Mouse (Mus musculus) hindbrain, embryonic 14.5 days (tissue): ENCODE measurements around the gene Rgs4. TPM values are rescaled to one million over a fixed set of nuclear protein-coding genes. Genes with fewer than 3 reads are reported as not detected.

ENCODE experiments used
- ATAC-seq: fragments of 200-750 bp; cut with Nextera tagmentation; 2 replicates; pipeline ENCODE4 v1.8.0; 2017; ENCODE audit warnings: moderate number of reproducible peaks, mild to moderate bottlenecking, moderate TSS enrichment, moderate library complexity; ENCODE audit not compliant: low FRiP score
- DNase-seq: peaks from one replicate; pipeline ENCODE4 v3.0.0-alpha.2; 2015; ENCODE audit warnings: low spot score
- H3K27ac ChIP-seq: fragments of 300-500 bp; sonication (generic); 2 replicates; pipeline ENCODE4 v1.5.1; 2014; ENCODE audit warnings: mild to moderate bottlenecking, moderate library complexity
- H3K27me3 ChIP-seq: fragments of 300-500 bp; sonication (generic); 2 replicates; pipeline ENCODE4 v1.6.1; 2014; ENCODE audit warnings: mild to moderate bottlenecking, low read length, mixed read lengths; ENCODE audit not compliant: control insufficient read depth, insufficient read depth
- H3K36me3 ChIP-seq: fragments of 300-500 bp; sonication (generic); replicated peaks from 2 replicates; pipeline ENCODE4 v1.6.1; 2014; ENCODE audit not compliant: control insufficient read depth, insufficient read depth
- H3K4me1 ChIP-seq: fragments of 300-500 bp; sonication (generic); replicated peaks from 2 replicates; pipeline ENCODE4 v1.6.1; 2014; ENCODE audit warnings: antibody characterized with exemption, low read length, mixed read lengths; ENCODE audit not compliant: control insufficient read depth, insufficient read depth
- H3K4me2 ChIP-seq: fragments of 300-500 bp; sonication (generic); replicated peaks from 2 replicates; pipeline ENCODE4 v1.6.1; 2014; ENCODE audit warnings: mild to moderate bottlenecking, moderate library complexity
- H3K4me3 ChIP-seq: fragments of 300-500 bp; sonication (generic); replicated peaks from 2 replicates; pipeline ENCODE4 v1.5.1; 2014; ENCODE audit warnings: mild to moderate bottlenecking, low read length
- H3K9ac ChIP-seq: fragments of 300-500 bp; sonication (generic); 2 replicates; pipeline ENCODE4 v1.6.1; 2014
- H3K9me3 ChIP-seq: fragments of 300-500 bp; sonication (generic); 2 replicates; pipeline ENCODE4 v1.6.1; 2016; ENCODE audit warnings: low read length; ENCODE audit not compliant: control insufficient read depth
- WGBS: fragments of 180-500 bp; shearing (Covaris S2); extraction: QIAGEN DNeasy Blood & Tissue Kit; methylation state at CpG from one replicate; pipeline ENCODE4 v1.1.7; 2014; 5-methylcytosine and 5-hydroxymethylcytosine counted together
- polyA plus RNA-seq: library from polyadenylated mRNA; unstranded; fragments of >200 nt; fragmentation: Nextera tagmentation; extraction: Ambion mirVana; gene quantifications from 2 replicates; pipeline ENCODE4 v1.2.1, GENCODE M21; 2014

The Rgs4 gene
- polyA plus RNA-seq, 1 experiment from 2014 or later: 73.3 TPM

DNA sequence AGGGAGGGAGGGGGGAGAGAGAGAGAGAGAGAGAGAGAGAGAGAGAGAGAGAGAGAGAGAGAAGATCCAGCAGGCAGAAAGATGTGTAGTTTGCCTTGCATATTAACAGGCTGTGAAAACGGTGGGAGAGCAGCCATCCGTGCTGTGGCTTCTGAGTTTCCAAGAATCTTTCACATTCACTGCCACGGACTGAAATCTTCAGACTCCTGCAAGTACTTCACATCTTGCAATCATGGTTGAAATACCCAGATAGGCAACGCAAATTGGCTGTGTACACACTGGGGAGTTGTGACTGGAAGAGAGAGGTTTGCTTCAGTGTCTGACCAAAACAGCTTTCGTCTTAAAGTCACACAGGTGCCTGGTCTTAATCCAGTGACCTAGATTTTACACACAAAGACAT lies 997 bp upstream of the Rgs4 start:
- Histone ChIP-seq H3K36me3 (no peaks in the 10 kb centered on the region; the same call in 1 of the 2 replicates), H3K27me3 (no peaks in the 10 kb centered on the region), H3K4me2 (peak overlapping the region; percentile 63), H3K4me3 (no peak overlapping the region), H3K9me3 (no peaks in the 10 kb centered on the region), H3K27ac (peak overlapping the region; percentile 56; the same call in 1 of the 2 replicates), H3K9ac (no peak overlapping the region), H3K4me1 (peaks cover 8% of the 10 kb centered on the region; the same call in 1 of the 2 replicates)
- DNase-seq (no peak), ATAC-seq (no peak; the same call in 1 of the 2 replicates)
- 37% methylated on average over 5 of the region's 5 CpGs for WGBS

DNA sequence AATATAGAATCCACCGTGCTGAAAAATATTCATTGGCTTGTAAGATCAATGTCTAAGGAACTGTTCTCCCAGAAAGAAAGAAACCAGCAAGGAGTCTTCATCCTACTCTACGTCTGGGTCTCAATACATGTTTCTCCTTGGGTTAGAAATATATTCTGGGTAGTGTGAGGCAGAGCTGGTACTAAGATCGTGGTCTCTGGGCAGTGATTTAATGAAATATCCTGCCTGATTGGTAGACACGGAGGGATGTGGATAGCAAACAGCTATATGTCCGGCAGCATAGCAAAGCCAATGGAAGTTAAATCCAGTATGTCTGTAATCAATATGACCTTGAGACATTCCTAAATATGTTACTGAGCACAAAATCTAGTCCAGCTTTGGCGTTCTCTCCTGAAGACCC lies 460 bp upstream of the Rgs4 start:
- DNase-seq (no peak), ATAC-seq (0 out of 2 replicates have a peak, but pooled peaks have one; percentile 26)
- no peaks in the 10 kb centered on the region for H3K9me3 ChIP-seq
- no peaks in the 10 kb centered on the region for H3K27me3 ChIP-seq
- 39% methylated on average over 6 of the region's 6 CpGs for WGBS
- H3K9ac ChIP-seq: peak overlapping the region; percentile 49
- peak overlapping the region; percentile 36 for H3K4me3 ChIP-seq
- no peaks in the 10 kb centered on the region; the same call in 1 of the 2 replicates for H3K36me3 ChIP-seq
- H3K27ac ChIP-seq: peak overlapping the region; percentile 56
- peaks cover 8% of the 10 kb centered on the region; the same call in 1 of the 2 replicates for H3K4me1 ChIP-seq
- H3K4me2 ChIP-seq: peak overlapping the region; percentile 63

- H3K27me3 ChIP-seq: no peaks in the 10 kb centered on the region
- DNase-seq (no peak), ATAC-seq (no peak)
- H3K4me3 ChIP-seq: no peak overlapping the region
- H3K36me3 ChIP-seq: no peaks in the 10 kb centered on the region; the same call in 1 of the 2 replicates
- WGBS: 83% methylated on average over 5 of the region's 5 CpGs
- H3K4me1 ChIP-seq: 0 out of 2 replicates have a peak, but pooled peaks cover under 1% of the 10 kb centered on the region
- no peak overlapping the region for H3K9ac ChIP-seq
- H3K27ac ChIP-seq: no peak overlapping the region
- H3K9me3 ChIP-seq: no peaks in the 10 kb centered on the region
- no peak overlapping the region for H3K4me2 ChIP-seq
Measured at GRCm38 (mm10) chr1:169741147-169741546, 6.3 kb downstream of the Rgs4 start.

DNA sequence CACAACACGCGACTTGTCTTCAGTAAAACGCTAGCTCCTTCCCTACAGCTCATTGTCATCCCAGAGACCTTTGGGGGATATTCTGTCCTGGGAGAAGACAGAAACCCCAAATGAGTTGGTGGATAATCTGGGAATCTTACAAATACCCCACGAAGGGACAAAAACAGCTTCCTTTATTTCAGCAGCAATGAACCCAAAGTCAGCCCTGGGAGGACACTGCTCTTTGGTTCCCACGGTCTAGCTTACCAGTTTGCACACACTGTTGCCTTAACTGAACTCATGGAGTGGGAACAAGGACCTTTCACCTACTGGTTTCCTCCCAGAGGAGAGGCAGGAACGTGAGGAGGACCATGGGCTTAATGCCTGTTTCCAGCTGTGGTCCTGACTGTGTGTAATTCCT lies 10.2 kb downstream of the Rgs4 start:
- Histone ChIP-seq H3K36me3 (no peaks in the 10 kb centered on the region), H3K27ac (no peak overlapping the region), H3K27me3 (no peaks in the 10 kb centered on the region), H3K4me1 (no peaks in the 10 kb centered on the region), H3K9me3 (no peaks in the 10 kb centered on the region), H3K9ac (no peak overlapping the region), H3K4me2 (no peak overlapping the region), H3K4me3 (no peak overlapping the region)
- 90% methylated on average over 6 of the region's 6 CpGs for WGBS
- ATAC-seq: no peak
- DNase-seq: no peak

GRCm38 (mm10) chr1:169736139-169736538 lies 11.3 kb downstream of the Rgs4 start:
- no peak overlapping the region for H3K9ac ChIP-seq
- H3K36me3 ChIP-seq: no peaks in the 10 kb centered on the region
- DNase-seq: no peak
- H3K9me3 ChIP-seq: no peaks in the 10 kb centered on the region
- H3K4me3 ChIP-seq: no peak overlapping the region
- H3K4me2 ChIP-seq: no peak overlapping the region
- ATAC-seq: no peak
- no peaks in the 10 kb centered on the region for H3K27me3 ChIP-seq
- no peaks in the 10 kb centered on the region for H3K4me1 ChIP-seq
- H3K27ac ChIP-seq: no peak overlapping the region
- 85% methylated on average over 6 of the region's 6 CpGs for WGBS

DNA sequence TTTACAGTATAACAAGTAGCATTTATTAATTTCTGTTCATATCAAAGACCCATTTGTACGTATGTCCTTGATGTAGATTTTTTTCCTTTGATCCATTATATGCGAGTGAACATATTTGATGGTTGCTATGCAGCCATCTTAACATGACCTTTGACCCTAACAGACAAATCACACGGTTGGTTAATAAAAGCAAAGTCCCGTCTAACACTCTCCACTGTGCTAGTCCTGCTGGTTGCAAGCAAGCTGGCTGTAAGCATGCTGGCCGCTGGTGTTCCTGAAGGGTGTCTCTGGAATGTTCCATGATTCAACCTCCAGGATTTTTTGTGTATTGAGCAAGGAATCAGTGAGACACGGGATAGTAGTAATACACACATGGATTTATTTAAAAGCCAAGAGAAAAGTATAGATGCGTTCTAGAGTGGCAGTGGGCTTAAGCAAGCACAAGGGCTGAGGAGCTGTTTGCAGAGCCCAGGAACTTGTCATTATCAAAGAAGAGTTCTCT lies 16.8 kb downstream of the Rgs4 start:
- H3K9me3 ChIP-seq: no peaks in the 10 kb centered on the region
- ATAC-seq (no peak), DNase-seq (no peak)
- no peak overlapping the region for H3K9ac ChIP-seq
- no peaks in the 10 kb centered on the region for H3K36me3 ChIP-seq
- H3K27me3 ChIP-seq: no peaks in the 10 kb centered on the region
- no peak overlapping the region for H3K27ac ChIP-seq
- H3K4me3 ChIP-seq: no peak overlapping the region
- no peaks in the 10 kb centered on the region for H3K4me1 ChIP-seq
- 45% methylated on average over 7 of the region's 7 CpGs for WGBS
- no peak overlapping the region for H3K4me2 ChIP-seq

- no peak for ATAC-seq
- 78% methylated on average over 3 of the region's 3 CpGs for WGBS
- no peaks in the 10 kb centered on the region for H3K36me3 ChIP-seq
- H3K27ac ChIP-seq: no peak overlapping the region
- no peaks in the 10 kb centered on the region for H3K27me3 ChIP-seq
- no peak overlapping the region for H3K4me3 ChIP-seq
- H3K9me3 ChIP-seq: no peaks in the 10 kb centered on the region
- H3K9ac ChIP-seq: no peak overlapping the region
- no peak overlapping the region for H3K4me2 ChIP-seq
- no peaks in the 10 kb centered on the region for H3K4me1 ChIP-seq
- no peak for DNase-seq
Measured at GRCm38 (mm10) chr1:169726319-169726718, 21.1 kb downstream of the Rgs4 start.

DNA sequence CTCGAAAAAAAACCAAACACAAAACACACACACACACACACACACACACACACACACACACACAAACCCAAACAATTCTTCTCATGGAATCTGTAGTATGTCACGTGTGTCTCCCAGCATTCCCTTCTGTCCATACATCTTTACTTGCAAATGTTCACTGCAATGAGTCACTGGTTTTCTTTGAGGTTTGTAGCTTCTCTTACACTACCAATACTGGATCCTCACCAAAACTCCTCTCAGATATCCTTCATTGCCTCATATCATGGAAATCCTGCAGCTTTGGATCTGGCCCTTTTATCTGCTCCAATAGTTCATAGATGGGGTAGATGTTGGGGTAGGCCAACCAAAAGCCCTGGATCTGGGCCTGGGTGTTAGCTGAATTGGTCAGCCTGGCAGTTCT lies 25.6 kb downstream of the Rgs4 start:
- Histone ChIP-seq H3K4me1 (no peaks in the 10 kb centered on the region), H3K9me3 (no peaks in the 10 kb centered on the region), H3K4me3 (no peak overlapping the region), H3K4me2 (no peak overlapping the region), H3K36me3 (no peaks in the 10 kb centered on the region), H3K27ac (no peak overlapping the region), H3K9ac (no peak overlapping the region), H3K27me3 (no peaks in the 10 kb centered on the region)
- no peak for DNase-seq
- ATAC-seq: no peak
- 74% methylated on average over 2 of the region's 2 CpGs for WGBS

GRCm38 (mm10) chr1:169704395-169705087 lies 42.9 kb downstream of the Rgs4 start:
- H3K4me1 ChIP-seq: no peaks in the 10 kb centered on the region
- H3K27ac ChIP-seq: no peak overlapping the region
- no peaks in the 10 kb centered on the region for H3K36me3 ChIP-seq
- H3K4me3 ChIP-seq: no peak overlapping the region
- 94% methylated on average over 4 of the region's 4 CpGs for WGBS
- H3K9ac ChIP-seq: no peak overlapping the region
- H3K4me2 ChIP-seq: no peak overlapping the region
- DNase-seq (no peak), ATAC-seq (no peak)
- H3K27me3 ChIP-seq: no peaks in the 10 kb centered on the region
- no peaks in the 10 kb centered on the region for H3K9me3 ChIP-seq
